In genomic region chr6:126164781-126165180, GRCm38 (mm10) we compare ENCODE assay signal across 8 mouse cellular contexts. TPM values are rescaled to one million over a fixed set of nuclear protein-coding genes. Genes with fewer than 3 reads are reported as not detected.
DNase-seq lines count a peak whose midpoint lies in the region; ATAC-seq and TF ChIP-seq lines count a peak whose summit lies in the region.

No protein-coding gene starts in this region.

- H3K9me3 ChIP-seq in lung, postnatal 0 days (ENCODE audit: low read length): no peaks in the 10 kb centered on the region
- no peaks in the 10 kb centered on the region for H3K9me3 ChIP-seq in embryonic facial prominence, embryonic 15.5 days (replicated peaks)
- H3K9me3 ChIP-seq in stomach, embryonic 16.5 days (replicated peaks; ENCODE audit: control insufficient read depth, low read length): no peaks in the 10 kb centered on the region

- peaks cover 35% of the 10 kb centered on the region for H3K27me3 ChIP-seq in lung, postnatal 0 days (replicated peaks; ENCODE audit: insufficient read depth, low read length)
- no peaks in the 10 kb centered on the region; the same call in 1 of the 2 replicates for H3K27me3 ChIP-seq in embryonic facial prominence, embryonic 15.5 days
- H3K27me3 ChIP-seq in stomach, embryonic 16.5 days (ENCODE audit: control insufficient read depth, insufficient read depth, low read length): peaks cover 6% of the 10 kb centered on the region; the same call in 1 of the 2 replicates

- H3K27ac ChIP-seq in lung, postnatal 0 days (ENCODE audit: low read length): no peak overlapping the region
- H3K27ac ChIP-seq in embryonic facial prominence, embryonic 15.5 days (replicated peaks): peak overlapping the region; percentile 71
- peak overlapping the region; percentile 35; the same call in 1 of the 2 replicates for H3K27ac ChIP-seq in stomach, embryonic 16.5 days (ENCODE audit: low read length)

- H3K4me1 ChIP-seq in lung, postnatal 0 days (ENCODE audit: insufficient read depth, low read depth, low read length): peaks cover 32% of the 10 kb centered on the region
- peaks cover 70% of the 10 kb centered on the region for H3K4me1 ChIP-seq in embryonic facial prominence, embryonic 15.5 days
- H3K4me1 ChIP-seq in stomach, embryonic 16.5 days (ENCODE audit: control insufficient read depth, insufficient read depth, low read length): peaks cover 24% of the 10 kb centered on the region

- no peak for TF ChIP-seq EP300 in lung, postnatal 0 days (IDR thresholded peaks at IDR 0.05)

- no peak overlapping the region for H3K9ac ChIP-seq in lung, postnatal 0 days (replicated peaks; ENCODE audit: low read depth)
- H3K9ac ChIP-seq in embryonic facial prominence, embryonic 15.5 days: peak overlapping the region; percentile 33; the same call in 1 of the 2 replicates
- H3K9ac ChIP-seq in stomach, embryonic 16.5 days (ENCODE audit: low read length): peak overlapping the region; percentile 64

- ATAC-seq in lung, postnatal 0 days: no peak
- ATAC-seq in embryonic facial prominence, embryonic 15.5 days (ENCODE audit: insufficient number of reproducible peaks, low FRiP score, low TSS enrichment, low read depth): no peak
- peak; percentile 35; the same call in 1 of the 2 replicates for ATAC-seq in stomach, embryonic 16.5 days (ENCODE audit: insufficient read depth, low FRiP score)

- no peaks in the 10 kb centered on the region for H3K36me3 ChIP-seq in lung, postnatal 0 days (ENCODE audit: insufficient read depth, low read length)
- no peaks in the 10 kb centered on the region for H3K36me3 ChIP-seq in embryonic facial prominence, embryonic 15.5 days
- H3K36me3 ChIP-seq in stomach, embryonic 16.5 days (ENCODE audit: control insufficient read depth, insufficient read depth, low read length): no peaks in the 10 kb centered on the region

- peak overlapping the region; percentile 52 for H3K4me2 ChIP-seq in lung, postnatal 0 days (replicated peaks; ENCODE audit: low read depth, low read length)
- H3K4me2 ChIP-seq in embryonic facial prominence, embryonic 15.5 days (replicated peaks): peak overlapping the region; percentile 85
- H3K4me2 ChIP-seq in stomach, embryonic 16.5 days (ENCODE audit: low read depth, low read length): peak overlapping the region; percentile 67

- WGBS in lung, postnatal 0 days: 1% methylated on average over 27 of the region's 27 CpGs
- WGBS in embryonic facial prominence, embryonic 15.5 days: 1% methylated on average over 27 of the region's 27 CpGs
- WGBS in stomach, embryonic 16.5 days: under 1% methylated on average over 27 of the region's 27 CpGs

- peak; percentile 27 for DNase-seq in lung, postnatal 0 days (ENCODE audit: low spot score)
- no peak for DNase-seq in lung, postnatal 14 days
- peak; percentile 57 for DNase-seq in heart, postnatal 4 days
- DNase-seq in liver (peak; percentile 21), MN1 (ENCODE audit: low spot score) (no peak)
- DNase-seq in frontal cortex, adult 2 months (ENCODE audit: extremely low spot score in 1 of 2, low spot score in 1 of 2): no peak

- peak overlapping the region; percentile 29 for H3K4me3 ChIP-seq in lung, postnatal 0 days (ENCODE audit: low read depth, low read length)
- H3K4me3 ChIP-seq in embryonic facial prominence, embryonic 15.5 days (replicated peaks): peak overlapping the region; percentile 57
- H3K4me3 ChIP-seq in stomach, embryonic 16.5 days (replicated peaks; ENCODE audit: low read length): peak overlapping the region; percentile 49

- TF ChIP-seq CTCF in lung, postnatal 0 days (IDR thresholded peaks at IDR 0.05): no peak

RNA-seq across cellular contexts. Expression of gene Ntf3, which starts 1.9 kb away (rescaled TPM):
- 2.1 and 2.2 TPM in 2 replicates for polyA plus RNA-seq in lung, postnatal 0 days (2015; fragmentation: Nextera tagmentation; extraction: Ambion mirVana)
- polyA plus RNA-seq in embryonic facial prominence, embryonic 15.5 days (2015; fragmentation: Nextera tagmentation; extraction: Ambion mirVana): 18.7 and 18.9 TPM in 2 replicates
- 1 to 10 TPM; 3.1 to 3.2 TPM for total RNA-seq in heart, postnatal 4 days (2021)
- polyA plus RNA-seq in stomach, embryonic 16.5 days (2015; fragmentation: Nextera tagmentation; extraction: Ambion mirVana): 9.0 and 9.2 TPM in 2 replicates
- polyA plus RNA-seq in frontal cortex, adult 2 months (2012; rRNA removed): 0.76 and 1.5 TPM in 2 replicates

Comparison
In these comparisons a context has a peak if more than half of its experiments do, and no peak if none do; other contexts are left out.
1. DNase-seq: peak in lung, postnatal 0 days (single experiment), heart, postnatal 4 days (single experiment) and liver (single experiment); none in lung, postnatal 14 days (single experiment), MN1 (single experiment) and frontal cortex, adult 2 months (0 of 2).
2. Peak in every context shown above with its lines, with median percentiles within 50 percentile points of each other: H3K4me2 ChIP-seq and H3K4me3 ChIP-seq.